Comparison of ENCODE assay signal across 8 mouse cellular contexts in genomic region chr3:138853996-138854836, GRCm38 (mm10).
DNase-seq lines count a peak whose midpoint lies in the region; ATAC-seq and TF ChIP-seq lines count a peak whose summit lies in the region.
"Had no signal": no experiment of that assay in that cellular context is flagged by ENCODE, and none has a peak within 500 bp of the region (broad histone marks: within the 10 kb centered on the region; RNA-seq: fewer than 3 reads in every experiment).

No protein-coding gene starts in this region.

- H3K27me3 ChIP-seq in hindbrain, embryonic 11.5 days (ENCODE audit: control insufficient read depth, insufficient read depth, low read length), result no peaks in the 10 kb centered on the region
- no peaks in the 10 kb centered on the region for H3K27me3 ChIP-seq in midbrain, embryonic 14.5 days (ENCODE audit: control insufficient read depth, insufficient read depth, low read length)
- H3K27me3 ChIP-seq: limb, embryonic 13.5 days had no signal

- 40% methylated on average over 16 of the region's 16 CpGs for WGBS in hindbrain, embryonic 11.5 days
- 14% methylated on average over 16 of the region's 16 CpGs for WGBS in midbrain, embryonic 14.5 days

- TF ChIP-seq POLR2A in brain, embryonic 14.5 days (IDR thresholded peaks at IDR 0.05; ENCODE audit: borderline replicate concordance, extremely low read depth, insufficient read depth, insufficient read length, poor library complexity, severe bottlenecking), result no peak

- peak overlapping the region; percentile 85 for H3K27ac ChIP-seq in hindbrain, embryonic 11.5 days (ENCODE audit: low read depth, low read length)
- H3K27ac ChIP-seq in midbrain, embryonic 14.5 days (replicated peaks; ENCODE audit: low read depth, low read length), result peak overlapping the region; percentile 58
- H3K27ac ChIP-seq: limb, embryonic 13.5 days had no signal

- peak; percentile 62 for ATAC-seq in hindbrain, embryonic 11.5 days (ENCODE audit: low FRiP score)
- peak; percentile 9; the same call in 1 of the 2 replicates for ATAC-seq in midbrain, embryonic 14.5 days (ENCODE audit: low FRiP score, low TSS enrichment)
- no peak for ATAC-seq in granulocyte monocyte progenitor cell, adult 5-6 weeks (replicated peaks; ENCODE audit: poor library complexity, severe bottlenecking)

- no peak overlapping the region for H3K4me3 ChIP-seq in hindbrain, embryonic 11.5 days (ENCODE audit: low read depth, low read length)
- H3K4me3 ChIP-seq in midbrain, embryonic 14.5 days (replicated peaks; ENCODE audit: low read depth, low read length), result no peak overlapping the region
- H3K4me3 ChIP-seq: limb, embryonic 13.5 days had no signal

- peak; percentile 70 for DNase-seq in Muller cell, postnatal 12 days (ENCODE audit: inconsistent ontology term)
- peak; percentile 89 for DNase-seq in brain, embryonic 14.5 days (ENCODE audit: low read depth)
- peak; percentile 62 for DNase-seq in hindbrain, embryonic 11.5 days (ENCODE audit: low spot score)
- DNase-seq in midbrain, embryonic 14.5 days, result peak; percentile 75
- no peak for DNase-seq in thymus, postnatal 14 days
- DNase-seq in cerebellum, adult 9-11 months, result no peak

- no peaks in the 10 kb centered on the region for H3K9me3 ChIP-seq in hindbrain, embryonic 11.5 days (ENCODE audit: control insufficient read depth, low read length)
- no peaks in the 10 kb centered on the region for H3K9me3 ChIP-seq in midbrain, embryonic 14.5 days (ENCODE audit: control insufficient read depth, low read length)
- H3K9me3 ChIP-seq: limb, embryonic 13.5 days had no signal

- peak overlapping the region; percentile 23 for H3K4me2 ChIP-seq in hindbrain, embryonic 11.5 days (replicated peaks; ENCODE audit: low read depth, low read length)
- H3K4me2 ChIP-seq in midbrain, embryonic 14.5 days (ENCODE audit: low read length), result peak overlapping the region; percentile 26
- H3K4me2 ChIP-seq: limb, embryonic 13.5 days had no signal

- peak overlapping the region; percentile 21; the same call in 1 of the 2 replicates for H3K9ac ChIP-seq in hindbrain, embryonic 11.5 days (ENCODE audit: low read depth, low read length)
- no peak overlapping the region for H3K9ac ChIP-seq in midbrain, embryonic 14.5 days (replicated peaks; ENCODE audit: low read length)
- H3K9ac ChIP-seq: limb, embryonic 13.5 days had no signal

- no peaks in the 10 kb centered on the region for H3K36me3 ChIP-seq in hindbrain, embryonic 11.5 days (ENCODE audit: control insufficient read depth, insufficient read depth, low read length)
- no peaks in the 10 kb centered on the region for H3K36me3 ChIP-seq in midbrain, embryonic 14.5 days (ENCODE audit: control insufficient read depth, insufficient read depth, low read length)
- H3K36me3 ChIP-seq: limb, embryonic 13.5 days had no signal

- peaks cover 39% of the 10 kb centered on the region for H3K4me1 ChIP-seq in hindbrain, embryonic 11.5 days (replicated peaks; ENCODE audit: control insufficient read depth, insufficient read depth, low read length)
- H3K4me1 ChIP-seq in midbrain, embryonic 14.5 days (ENCODE audit: control insufficient read depth, insufficient read depth, low read length), result peaks cover 96% of the 10 kb centered on the region

- no peak for TF ChIP-seq CTCF in brain, embryonic 14.5 days (IDR thresholded peaks at IDR 0.05; ENCODE audit: borderline replicate concordance, extremely low read depth, insufficient read depth, insufficient read length)

Comparison
In these comparisons a context has a peak if more than half of its experiments do, and no peak if none do; other contexts are left out.
1. DNase-seq: peak in Muller cell, postnatal 12 days (single experiment), brain, embryonic 14.5 days (single experiment), hindbrain, embryonic 11.5 days (single experiment) and midbrain, embryonic 14.5 days (single experiment); none in thymus, postnatal 14 days (single experiment) and cerebellum, adult 9-11 months (single experiment).